Mouse (Mus musculus): ENCODE measurements around the gene Sdk1.

DNA sequence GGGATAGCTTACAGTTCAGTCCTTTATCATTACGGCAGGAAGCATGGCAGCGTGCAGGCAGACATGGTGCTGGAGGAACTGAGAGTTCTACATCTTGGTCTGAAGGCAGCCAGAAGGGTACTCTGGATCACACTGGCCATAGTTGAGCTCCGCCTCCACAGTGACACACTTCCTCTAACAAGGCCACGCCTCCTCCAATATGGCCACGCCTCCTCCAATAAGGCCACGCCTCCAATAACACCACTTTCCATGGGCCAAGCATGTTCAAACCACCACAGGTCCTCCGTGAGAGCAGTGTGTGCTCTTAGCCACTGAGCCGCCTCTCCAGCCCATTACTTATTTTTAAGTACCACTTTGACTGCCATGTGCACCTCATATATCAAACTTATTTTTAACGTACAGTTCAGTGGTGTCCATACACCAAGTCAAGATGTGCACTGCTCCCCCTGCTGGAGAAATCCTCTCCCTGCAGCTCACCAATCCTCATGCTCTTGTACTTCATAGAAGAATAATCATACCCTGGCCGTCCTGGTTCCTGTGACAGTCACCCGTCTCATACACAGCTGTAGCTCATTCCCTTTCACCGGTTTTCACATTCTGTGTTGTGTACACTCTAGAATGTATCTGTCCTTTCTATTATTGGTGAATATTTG lies 979.7 kb downstream of the Sdk1 start:
- TF ChIP-seq CTCF (IDR thresholded peaks at IDR 0.05; ENCODE audit: insufficient read depth, low read depth, low read length) (no peak), POLR2A (IDR thresholded peaks at IDR 0.05; ENCODE audit: insufficient read depth, low read depth, low read length) (no peak)

Data from olfactory bulb, adult 2 months (tissue).